Mouse (Mus musculus) midbrain, postnatal 0 days (tissue): Measurements from ENCODE around the gene Eif4ebp2. TPM values are rescaled to one million over a fixed set of nuclear protein-coding genes. Genes with fewer than 3 reads are reported as not detected.

ENCODE experiments used
- ATAC-seq: fragments of 200-750 bp; cut with Nextera tagmentation; 2 replicates; pipeline ENCODE4 v1.8.0; 2017; ENCODE audit warnings: moderate number of reproducible peaks, mild to moderate bottlenecking, moderate TSS enrichment, moderate library complexity; ENCODE audit not compliant: low FRiP score
- DNase-seq: peaks from one replicate; pipeline ENCODE4 v3.0.0-alpha.2; 2015; ENCODE audit warnings: low spot score
- H3K27ac ChIP-seq: fragments of 300-500 bp; sonication (generic); 2 replicates; pipeline ENCODE4 v1.5.1; 2014; ENCODE audit warnings: low read depth, mild to moderate bottlenecking, low read length, mixed read lengths
- H3K27me3 ChIP-seq: fragments of 300-500 bp; sonication (generic); 2 replicates; pipeline ENCODE4 v1.6.1; 2014; ENCODE audit warnings: low read length, control low read depth, mixed read lengths; ENCODE audit not compliant: insufficient read depth
- H3K36me3 ChIP-seq: fragments of 300-500 bp; sonication (generic); 2 replicates; pipeline ENCODE4 v1.6.1; 2014; ENCODE audit warnings: low read length, control low read depth, mixed read lengths; ENCODE audit not compliant: insufficient read depth
- H3K4me1 ChIP-seq: fragments of 300-500 bp; sonication (generic); 2 replicates; pipeline ENCODE4 v1.6.1; 2014; ENCODE audit warnings: mild to moderate bottlenecking, control low read depth, antibody characterized with exemption, low read length, mixed read lengths; ENCODE audit not compliant: insufficient read depth
- H3K4me2 ChIP-seq: fragments of 300-500 bp; sonication (generic); 2 replicates; pipeline ENCODE4 v1.6.1; 2014; ENCODE audit warnings: low read depth, mild to moderate bottlenecking, low read length, mixed read lengths; ENCODE audit not compliant: poor library complexity, severe bottlenecking
- H3K4me3 ChIP-seq: fragments of 300-500 bp; sonication (generic); 2 replicates; pipeline ENCODE4 v1.5.1; 2014; ENCODE audit warnings: low read depth, mild to moderate bottlenecking, low read length, moderate library complexity
- H3K9ac ChIP-seq: fragments of 300-500 bp; sonication (generic); replicated peaks from 2 replicates; pipeline ENCODE4 v1.6.1; 2014; ENCODE audit warnings: mild to moderate bottlenecking, low read length, moderate library complexity, mixed read lengths; ENCODE audit not compliant: poor library complexity, severe bottlenecking
- H3K9me3 ChIP-seq: fragments of 300-500 bp; sonication (generic); 2 replicates; pipeline ENCODE4 v1.6.1; 2016; ENCODE audit warnings: low read length, control low read depth
- CTCF ChIP-seq: IDR thresholded peaks from 2 replicates; pipeline ENCODE4 v1.5.1; 2016; ENCODE audit warnings: antibody characterized with exemption, mild to moderate bottlenecking
- WGBS: fragments of 180-500 bp; shearing (Covaris S2); extraction: QIAGEN DNeasy Blood & Tissue Kit; methylation state at CpG from one replicate; pipeline ENCODE4 v1.1.7; 2014; 5-methylcytosine and 5-hydroxymethylcytosine counted together
- polyA plus RNA-seq: library from polyadenylated mRNA; unstranded; fragments of >200 nt; fragmentation: Nextera tagmentation; extraction: Ambion mirVana; gene quantifications from 2 replicates; pipeline ENCODE4 v1.2.1, GENCODE M21; 2015
- total RNA-seq: library from RNA; depleted of rRNA; stranded (reverse); fragments of >200 nt; gene quantifications from 2 replicates; pipeline ENCODE4 v1.2.3, GENCODE M21; 2014

Eif4ebp2 gene
- total and polyA plus RNA-seq, 2 experiments from 2014 or later: 14.2 to 27.0 TPM

- H3K27me3 ChIP-seq: no peaks in the 10 kb centered on the region
- no peak overlapping the region for H3K9ac ChIP-seq
- ATAC-seq: no peak
- H3K27ac ChIP-seq: no peak overlapping the region
- H3K36me3 ChIP-seq: no peaks in the 10 kb centered on the region
- 82% methylated on average over 2 of the region's 2 CpGs for WGBS
- H3K4me2 ChIP-seq: no peak overlapping the region
- H3K4me3 ChIP-seq: no peak overlapping the region
- H3K9me3 ChIP-seq: no peaks in the 10 kb centered on the region
- TF ChIP-seq CTCF: no peak
- H3K4me1 ChIP-seq: no peaks in the 10 kb centered on the region
- DNase-seq: peak; percentile 53
These were observed 49.5 kb downstream of the Eif4ebp2 start for GRCm38 (mm10) chr10:61402911-61403310.

DNA sequence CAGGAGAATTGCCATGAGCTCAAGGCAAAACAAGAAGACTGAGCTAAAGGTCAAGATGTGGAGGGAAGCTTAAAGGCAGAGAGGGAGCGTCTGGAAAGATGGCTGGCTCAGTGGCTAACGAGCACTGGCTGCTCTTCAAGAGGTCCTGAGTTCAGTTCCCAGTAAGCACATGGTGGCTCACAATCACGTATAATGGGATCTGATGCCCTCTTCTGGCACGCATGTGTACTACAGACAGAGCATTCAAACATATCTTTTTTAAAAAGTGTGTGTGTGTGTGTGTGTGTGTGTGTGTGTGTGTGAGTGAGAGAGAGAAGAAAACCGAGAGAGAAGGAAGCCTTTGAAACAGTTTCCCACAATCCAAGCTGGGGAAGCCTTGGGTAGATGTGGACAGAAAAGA, 50.0 kb downstream of the Eif4ebp2 start:
- TF ChIP-seq CTCF: peak; percentile 57
- DNase-seq (no peak), ATAC-seq (no peak)
- no peak overlapping the region for H3K27ac ChIP-seq
- no peak overlapping the region for H3K4me2 ChIP-seq
- H3K9me3 ChIP-seq: no peaks in the 10 kb centered on the region
- H3K27me3 ChIP-seq: no peaks in the 10 kb centered on the region
- no peaks in the 10 kb centered on the region for H3K4me1 ChIP-seq
- WGBS: 65% methylated on average over 5 of the region's 5 CpGs
- no peak overlapping the region for H3K9ac ChIP-seq
- H3K4me3 ChIP-seq: no peak overlapping the region
- H3K36me3 ChIP-seq: no peaks in the 10 kb centered on the region

- Histone ChIP-seq H3K4me2 (no peak overlapping the region), H3K9ac (no peak overlapping the region), H3K27me3 (no peaks in the 10 kb centered on the region), H3K4me1 (no peaks in the 10 kb centered on the region), H3K4me3 (no peak overlapping the region), H3K27ac (no peak overlapping the region), H3K9me3 (no peaks in the 10 kb centered on the region), H3K36me3 (no peaks in the 10 kb centered on the region)
- TF ChIP-seq CTCF: no peak
- WGBS: 92% methylated on average over 5 of the region's 5 CpGs
- ATAC-seq (no peak), DNase-seq (no peak)
These were observed 52.1 kb downstream of the Eif4ebp2 start for GRCm38 (mm10) chr10:61400407-61400806.

DNA sequence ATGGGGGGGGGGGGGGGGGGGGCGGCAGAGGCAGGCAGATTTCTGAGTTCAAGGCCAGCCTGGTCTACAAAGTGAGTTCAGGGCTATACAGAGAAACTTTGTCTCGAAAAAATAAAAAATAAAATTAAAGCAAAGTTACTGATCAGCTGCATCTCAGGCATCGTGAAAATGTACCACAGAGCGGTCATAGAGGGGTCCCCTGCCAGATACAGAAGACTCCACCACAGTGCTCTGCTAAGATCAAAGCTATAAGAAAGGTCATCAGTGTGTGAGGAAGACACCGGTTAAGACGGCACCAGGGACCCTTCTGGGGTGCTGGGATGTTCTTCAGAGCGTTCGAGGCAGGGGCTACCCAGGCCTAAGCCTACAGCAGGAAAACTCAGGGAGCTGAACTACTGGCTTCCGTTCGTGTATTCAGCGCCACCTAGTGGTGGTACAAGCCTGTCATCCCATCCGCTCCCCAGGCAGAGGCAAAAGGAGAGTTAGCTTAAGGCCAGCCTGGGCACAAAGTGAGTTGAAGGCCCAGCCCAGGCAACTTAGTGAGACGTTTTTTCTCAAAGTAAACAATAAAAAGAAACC, 53.2 kb downstream of the Eif4ebp2 start:
- TF ChIP-seq CTCF: peak; percentile 94
- DNase-seq: peak; percentile 88
- no peaks in the 10 kb centered on the region for H3K27me3 ChIP-seq

GRCm38 (mm10) chr10:61398125-61398524, 54.3 kb downstream of the Eif4ebp2 start:
- H3K4me1 ChIP-seq: no peaks in the 10 kb centered on the region
- H3K9me3 ChIP-seq: no peaks in the 10 kb centered on the region
- H3K36me3 ChIP-seq: no peaks in the 10 kb centered on the region
- no peak overlapping the region for H3K4me3 ChIP-seq
- TF ChIP-seq CTCF: no peak
- DNase-seq (no peak), ATAC-seq (no peak)
- 45% methylated on average over 3 of the region's 3 CpGs for WGBS
- no peak overlapping the region for H3K4me2 ChIP-seq
- H3K27ac ChIP-seq: no peak overlapping the region
- no peak overlapping the region for H3K9ac ChIP-seq
- no peaks in the 10 kb centered on the region for H3K27me3 ChIP-seq

More for the DNA sequence above, 53.2 kb downstream of the Eif4ebp2 start:
- Histone ChIP-seq H3K36me3 (no peaks in the 10 kb centered on the region), H3K9ac (no peak overlapping the region), H3K4me2 (no peak overlapping the region), H3K27ac (no peak overlapping the region), H3K9me3 (no peaks in the 10 kb centered on the region), H3K4me3 (no peak overlapping the region), H3K4me1 (no peaks in the 10 kb centered on the region)
- ATAC-seq: peak; percentile 63; the same call in 1 of the 2 replicates
- WGBS: 24% methylated on average over 13 of the region's 13 CpGs

DNA sequence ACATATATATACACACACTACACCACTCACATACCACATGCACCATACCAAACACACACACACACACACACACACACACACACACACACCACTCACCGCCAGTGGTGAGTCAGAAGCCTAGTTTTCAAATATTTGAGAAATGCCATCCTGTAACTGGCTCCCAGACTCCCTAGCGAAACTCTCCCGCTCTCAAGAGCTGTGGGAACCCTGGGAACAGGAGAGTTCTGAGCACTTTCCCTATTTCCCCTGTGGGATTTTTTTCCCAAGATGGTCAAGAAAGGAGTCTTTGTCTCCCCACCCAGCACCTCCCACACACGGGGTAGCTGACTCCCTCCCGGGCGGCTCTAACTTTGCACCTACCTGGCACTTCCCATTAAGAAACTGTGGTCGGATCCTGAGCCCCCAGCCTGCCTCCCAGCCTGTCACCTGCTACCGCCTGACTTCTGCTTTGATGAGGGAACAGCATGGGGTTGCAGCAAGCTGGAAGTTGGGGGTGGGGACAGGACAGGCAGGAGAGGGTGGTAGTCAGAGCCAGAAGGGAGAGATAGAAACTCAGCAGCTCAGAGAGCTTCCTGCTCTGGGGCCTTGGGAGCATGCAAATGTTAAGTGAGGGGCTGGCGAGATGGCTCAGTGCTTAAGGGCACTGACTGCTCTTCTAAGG, 57.9 kb downstream of the Eif4ebp2 start:
- Histone ChIP-seq H3K4me1 (no peaks in the 10 kb centered on the region), H3K36me3 (no peaks in the 10 kb centered on the region), H3K4me2 (no peak overlapping the region), H3K27me3 (no peaks in the 10 kb centered on the region), H3K4me3 (no peak overlapping the region), H3K27ac (no peak overlapping the region), H3K9me3 (no peaks in the 10 kb centered on the region), H3K9ac (no peak overlapping the region)
- ATAC-seq (no peak), DNase-seq (no peak)
- WGBS: 23% methylated on average over 9 of the region's 9 CpGs
- TF ChIP-seq CTCF: no peak
